Mouse (Mus musculus): ENCODE data around the gene Wdr24.
"Not testable (repeated sequence)": the region's sequence is repeated elsewhere in the genome, so short reads cannot be mapped to it uniquely, and the experiment has no call there.

The Wdr24 gene

GRCm38 (mm10) chr17:25823452-25823851, at the start of gene Wdr24:
Gene Wdr24, plus strand, starts transcription at chr17:25823627.
- DNase-seq: peak; percentile 85

DNA sequence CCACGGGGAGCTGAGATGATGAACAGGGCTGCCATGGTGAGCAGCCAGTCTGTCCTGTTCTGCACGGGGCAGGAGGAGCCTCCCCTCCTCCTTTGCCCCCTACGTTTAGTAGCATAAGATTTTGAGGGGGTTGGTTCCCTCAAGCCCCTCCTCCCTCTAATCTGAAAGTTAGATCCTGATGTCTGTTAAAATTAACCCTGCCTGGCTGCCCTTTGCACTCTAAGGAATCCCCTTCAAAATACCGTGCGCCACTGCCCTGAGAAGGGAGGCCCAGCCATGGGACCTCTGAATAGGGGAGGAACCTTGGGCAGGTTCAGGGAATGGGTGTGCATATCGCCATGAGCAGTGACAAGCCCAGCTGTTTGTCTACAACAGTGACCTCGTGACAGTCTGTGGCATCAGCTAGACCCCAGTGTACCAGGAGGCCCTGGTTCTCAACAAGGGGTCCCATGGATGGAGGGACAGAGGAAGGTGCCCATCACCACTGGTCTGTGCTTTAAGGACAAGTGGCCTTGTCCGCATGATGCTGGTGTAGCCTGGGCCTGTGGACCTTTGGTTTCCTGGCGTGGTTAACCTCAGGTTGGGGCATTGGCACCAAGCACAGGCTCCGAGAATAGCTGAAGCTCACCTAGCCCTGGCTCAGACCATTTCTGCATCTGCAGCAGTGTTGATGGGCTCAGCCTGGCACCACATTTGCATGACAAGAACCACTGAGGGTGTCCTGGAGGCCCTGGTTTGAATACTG, 47.9 kb upstream of the Wdr24 start:
- DNase-seq: no peak

- no peak for DNase-seq
These were observed 45.5 kb upstream of the Wdr24 start for GRCm38 (mm10) chr17:25777948-25778347.

DNA sequence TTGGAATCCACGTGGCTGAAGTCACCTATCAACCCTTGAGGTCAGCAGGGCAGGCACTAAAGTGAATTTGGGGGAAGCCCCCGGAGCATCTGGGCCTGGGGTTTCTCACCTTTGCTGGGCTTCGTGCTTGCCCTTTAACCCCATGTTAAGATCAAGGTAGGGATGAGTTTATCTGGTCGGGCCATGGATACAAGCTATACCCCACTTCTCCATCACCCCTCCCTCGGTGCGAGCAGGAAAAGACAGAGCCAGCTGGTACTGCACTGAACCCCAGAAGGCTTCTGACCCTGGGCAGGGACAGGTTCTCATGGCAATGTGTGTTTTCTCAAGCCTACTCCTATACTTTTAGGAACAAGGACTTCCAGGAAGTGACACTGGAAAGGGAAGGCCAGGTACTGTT, 42.1 kb upstream of the Wdr24 start:
- DNase-seq: no peak

- no peak for DNase-seq
These were observed 40.3 kb upstream of the Wdr24 start for GRCm38 (mm10) chr17:25783086-25783485.

GRCm38 (mm10) chr17:25783861-25784574, 39.4 kb upstream of the Wdr24 start:
- DNase-seq: no peak

- DNase-seq: peak; percentile 96
These were observed 38.1 kb upstream of the Wdr24 start, which contains the start of gene Haghl for GRCm38 (mm10) chr17:25785281-25785745. Gene Haghl, minus strand, starts transcription at chr17:25785673.

- no peak for DNase-seq
These were observed 37.1 kb upstream of the Wdr24 start, which contains the start of gene Ccdc78 for GRCm38 (mm10) chr17:25786280-25786679. Gene Ccdc78, plus strand, starts transcription at chr17:25786580.

- no peak for DNase-seq
These were observed 36.5 kb upstream of the Wdr24 start for GRCm38 (mm10) chr17:25786781-25787504.

- DNase-seq: no peak
These were observed 32.0 kb upstream of the Wdr24 start for GRCm38 (mm10) chr17:25791320-25791842.

DNA sequence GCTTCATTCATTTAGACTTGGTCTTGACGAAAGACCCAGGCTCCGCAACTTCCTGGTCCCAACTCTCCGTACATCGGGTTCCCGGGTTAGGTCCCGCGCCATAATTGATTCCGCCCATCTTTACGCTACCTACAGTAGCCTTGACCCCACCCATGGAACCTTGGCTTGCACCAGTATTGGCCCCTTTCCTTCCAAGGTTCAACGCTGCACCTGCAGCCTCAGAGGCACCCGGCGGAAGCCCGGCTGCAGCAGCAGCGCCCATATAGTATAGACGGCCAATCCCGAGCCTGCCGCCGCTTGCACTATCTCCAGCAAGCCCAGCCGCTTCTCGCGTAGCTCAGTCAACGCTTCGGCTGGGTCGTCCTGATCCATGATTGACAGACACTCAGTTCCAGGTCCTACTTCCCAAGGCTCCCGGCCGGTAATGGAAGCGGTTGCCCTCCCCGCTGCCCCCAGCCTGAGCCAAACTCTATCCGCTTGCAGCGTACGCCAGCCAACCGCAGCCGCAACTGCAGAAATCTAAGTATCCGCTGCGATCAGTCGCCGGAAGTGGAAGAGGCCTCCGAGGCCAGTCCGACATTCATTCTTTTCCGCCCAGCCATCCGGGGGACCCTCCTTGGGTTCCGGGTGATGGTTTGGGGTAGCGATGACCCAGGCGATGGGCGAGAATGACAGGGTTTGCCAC, 31.4 kb upstream of the Wdr24 start:
- peak; percentile 87 for DNase-seq

- DNase-seq: peak; percentile 65
These were observed 30.8 kb upstream of the Wdr24 start, which contains the start of gene Fam173a for GRCm38 (mm10) chr17:25792615-25793014. Gene Fam173a, minus strand, starts transcription at chr17:25792901.

GRCm38 (mm10) chr17:25794197-25794596, 29.2 kb upstream of the Wdr24 start:
- no peak for DNase-seq

GRCm38 (mm10) chr17:25794998-25795397, 28.4 kb upstream of the Wdr24 start:
- DNase-seq: no peak

GRCm38 (mm10) chr17:25795609-25796092, 27.8 kb upstream of the Wdr24 start, which contains the start of gene AC134908.4:
Gene AC134908.4, minus strand, starts transcription at chr17:25795659.
- peak; percentile 77 for DNase-seq

DNA sequence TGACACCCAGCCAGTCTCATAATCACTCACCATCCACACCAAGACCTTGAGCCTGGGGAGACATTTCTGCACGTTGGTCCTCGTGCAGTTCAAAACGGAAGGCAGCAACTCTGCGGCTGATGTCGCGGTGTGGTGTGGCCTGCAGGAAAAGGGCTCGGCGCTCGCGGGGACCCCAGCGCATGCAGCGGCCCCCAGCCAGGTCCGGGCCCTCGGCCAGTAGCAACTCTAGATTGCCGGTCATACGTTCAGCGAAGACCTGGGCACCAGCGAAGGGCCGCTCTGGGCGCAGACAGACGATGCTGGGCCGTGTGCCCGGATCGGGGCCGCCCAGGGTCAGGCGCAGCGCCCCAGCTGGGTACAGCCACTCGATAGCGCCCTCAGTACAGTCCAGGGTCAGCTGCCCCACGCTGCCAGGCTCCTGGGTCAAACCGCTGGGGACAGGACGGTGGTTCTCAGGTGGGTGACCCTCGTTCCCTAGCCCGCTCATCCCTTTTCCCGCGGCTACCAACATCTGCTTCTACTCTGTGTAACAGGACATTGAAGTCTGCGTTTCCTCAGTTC, 27.1 kb upstream of the Wdr24 start:
- no peak for DNase-seq

DNA sequence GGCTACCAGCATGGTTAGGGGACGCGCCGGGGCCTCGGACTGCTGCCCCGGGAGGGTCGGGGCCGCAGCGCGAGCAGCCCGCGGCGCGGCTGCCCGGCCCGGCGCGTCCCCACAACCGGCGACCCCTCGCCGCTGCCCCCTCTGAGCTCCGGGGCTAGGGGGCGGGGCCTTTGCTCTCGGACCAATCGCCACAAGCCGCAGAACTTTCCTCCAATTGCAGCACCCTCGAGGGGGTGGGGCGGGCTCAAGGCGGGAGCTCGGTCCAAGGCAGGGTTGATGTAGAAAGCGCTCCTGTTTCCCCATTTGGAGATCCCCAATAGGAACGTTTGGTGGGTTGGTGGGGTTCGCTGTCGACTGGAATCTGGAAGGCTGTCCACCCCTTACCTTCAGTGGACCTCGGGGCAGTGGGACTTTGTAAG, 26.5 kb upstream of the Wdr24 start, which contains the start of gene Metrn:
Gene Metrn, minus strand, starts transcription at position 186 of the 419 bp plus-strand sequence.
- DNase-seq: peak; percentile 78

DNA sequence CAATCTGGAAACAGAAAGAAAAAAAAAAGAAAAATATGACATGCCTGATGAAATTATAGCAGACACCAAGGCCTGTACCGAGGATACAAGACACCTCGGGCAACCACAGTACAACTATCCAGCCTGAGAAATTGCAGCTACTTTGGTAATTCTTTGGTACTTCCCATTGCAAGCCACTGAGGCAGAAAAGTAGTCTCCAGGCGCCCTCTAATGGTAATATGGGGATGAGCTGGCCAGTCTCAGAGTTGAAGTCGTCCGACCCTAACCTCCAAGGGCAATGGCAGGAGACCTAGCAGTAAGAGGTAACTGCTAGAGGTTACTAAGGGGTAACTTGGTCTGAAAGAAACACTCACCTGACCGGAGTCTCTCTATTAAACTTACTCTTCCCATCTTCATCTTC, 22.4 kb upstream of the Wdr24 start:
- DNase-seq: peak; percentile 67

DNA sequence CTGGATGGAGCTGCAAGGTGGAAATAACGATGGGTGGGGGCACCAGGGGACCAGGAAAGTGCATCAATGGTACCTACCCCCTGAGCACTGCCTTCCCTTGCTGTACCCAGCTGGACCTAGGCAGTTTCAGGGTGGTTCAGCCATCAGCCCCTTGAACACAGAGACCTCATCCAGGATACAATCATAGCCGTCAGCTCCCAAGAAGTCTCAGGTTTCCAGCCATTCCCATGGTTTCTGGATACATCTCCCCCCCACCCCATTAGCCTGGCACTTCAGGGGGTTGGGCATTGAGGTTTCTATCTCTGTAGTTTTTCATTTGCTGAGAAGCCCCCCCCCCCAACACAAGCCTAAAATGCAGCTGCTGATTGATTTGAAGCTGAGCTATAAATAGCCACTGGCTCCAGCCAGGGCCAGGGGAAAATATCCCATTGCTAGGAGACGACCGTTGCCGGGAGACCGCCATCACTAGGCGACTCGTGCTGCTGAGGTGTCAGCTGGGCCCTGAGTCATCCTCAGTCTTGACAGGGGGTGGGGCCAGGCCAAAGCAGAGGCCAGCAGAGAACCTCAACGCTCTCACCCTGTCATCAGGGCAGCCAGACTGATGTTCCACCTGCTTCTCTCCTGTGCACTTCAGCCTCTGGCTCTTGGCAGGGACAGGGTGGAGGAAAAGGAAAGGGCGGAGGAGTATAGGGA, 20.5 kb upstream of the Wdr24 start:
- DNase-seq: peak; percentile 89

GRCm38 (mm10) chr17:25806507-25806906, 16.9 kb upstream of the Wdr24 start:
- DNase-seq: no peak

DNA sequence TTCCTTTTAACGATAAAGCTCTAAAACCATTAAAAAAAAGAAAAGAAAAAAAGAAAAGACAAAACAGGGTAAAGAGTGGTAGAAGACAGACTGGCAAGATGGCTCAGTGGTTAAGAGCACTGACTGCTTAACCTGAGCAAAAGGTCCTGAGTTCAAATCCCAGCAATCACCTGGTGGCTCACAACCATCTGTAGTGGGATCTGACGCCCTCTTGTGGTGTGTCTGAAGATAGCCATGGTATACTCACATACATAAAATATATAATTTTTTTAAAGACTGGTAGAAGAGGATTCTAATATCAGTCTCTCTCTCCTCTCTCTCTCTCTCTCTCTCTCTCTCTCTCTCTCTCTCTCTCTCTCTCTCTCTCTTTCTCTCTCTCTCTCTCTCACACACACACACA, 16.0 kb upstream of the Wdr24 start:
- DNase-seq: not testable (repeated sequence)
